Mouse (Mus musculus): ENCODE measurements around the gene Rtn3.

GRCm38 (mm10) chr19:7494187-7495015, 11.3 kb upstream of the Rtn3 start:
- TF ChIP-seq CTCF (IDR thresholded peaks at IDR 0.05; ENCODE audit: borderline replicate concordance, control insufficient read depth, extremely low read depth, insufficient read depth, low read length, poor library complexity) (peak; percentile 32; the same call in 1 of the 2 replicates), POLR2A (IDR thresholded peaks at IDR 0.05; ENCODE audit: control insufficient read depth, extremely low read depth, insufficient read depth, low read length, poor library complexity) (peak; percentile 66)
